Mouse (Mus musculus) forebrain, embryonic 11.5 days (tissue): ENCODE results near the gene Snx32. TPM values are rescaled to one million over a fixed set of nuclear protein-coding genes. Genes with fewer than 3 reads are reported as not detected.

Experiments
- ATAC-seq: fragments of 200-750 bp; cut with Nextera tagmentation; replicated peaks from 2 replicates; pipeline ENCODE4 v1.8.0; 2017; ENCODE audit warnings: moderate TSS enrichment; ENCODE audit not compliant: low FRiP score
- DNase-seq: peaks from one replicate; pipeline ENCODE4 v3.0.0-alpha.2; 2017; ENCODE audit warnings: low spot score
- H3K27ac ChIP-seq: fragments of 300-500 bp; sonication (generic); 2 replicates; pipeline ENCODE4 v1.5.1; 2014; ENCODE audit warnings: low read depth, low read length
- H3K27me3 ChIP-seq: fragments of 300-500 bp; sonication (generic); 2 replicates; pipeline ENCODE4 v1.6.1; 2014; ENCODE audit warnings: mild to moderate bottlenecking, low read length, mixed read lengths; ENCODE audit not compliant: control insufficient read depth, insufficient read depth
- H3K36me3 ChIP-seq: fragments of 300-500 bp; sonication (generic); 2 replicates; pipeline ENCODE4 v1.6.1; 2014; ENCODE audit warnings: mild to moderate bottlenecking, low read length, moderate library complexity, mixed read lengths; ENCODE audit not compliant: control insufficient read depth, insufficient read depth
- H3K4me1 ChIP-seq: fragments of 300-500 bp; sonication (generic); replicated peaks from 2 replicates; pipeline ENCODE4 v1.6.1; 2014; ENCODE audit warnings: low read length, mixed read lengths; ENCODE audit not compliant: control insufficient read depth, insufficient read depth
- H3K4me2 ChIP-seq: fragments of 300-500 bp; sonication (generic); 2 replicates; pipeline ENCODE4 v1.6.1; 2014; ENCODE audit warnings: low read depth, mild to moderate bottlenecking, low read length, moderate library complexity, mixed read lengths; ENCODE audit not compliant: severe bottlenecking
- H3K4me3 ChIP-seq: fragments of 300-500 bp; sonication (generic); 2 replicates; pipeline ENCODE4 v1.5.1; 2014; ENCODE audit warnings: low read depth, low read length
- H3K9ac ChIP-seq: fragments of 300-500 bp; sonication (generic); 2 replicates; pipeline ENCODE4 v1.6.1; 2014; ENCODE audit warnings: low read length
- H3K9me3 ChIP-seq: fragments of 300-500 bp; sonication (generic); 2 replicates; pipeline ENCODE4 v1.6.1; 2016; ENCODE audit warnings: low read length, mixed read lengths; ENCODE audit not compliant: control insufficient read depth
- WGBS: fragments of 180-500 bp; shearing (Covaris S2); extraction: QIAGEN DNeasy Blood & Tissue Kit; methylation state at CpG from one replicate; pipeline ENCODE4 v1.1.7; 2014; 5-methylcytosine and 5-hydroxymethylcytosine counted together
- polyA plus RNA-seq: library from polyadenylated mRNA; unstranded; fragments of >200 nt; fragmentation: Nextera tagmentation; extraction: Ambion mirVana; gene quantifications from 2 replicates; pipeline ENCODE4 v1.2.1, GENCODE M21; 2014

The Snx32 gene
- polyA plus RNA-seq, 1 experiment from 2014 or later: 15.9 TPM

GRCm38 (mm10) chr19:5544031-5544430 is 33.7 kb upstream of the Snx32 start:
- WGBS: 56% methylated on average over 11 of the region's 11 CpGs
- ATAC-seq (no peak), DNase-seq (no peak)
- no peak overlapping the region for H3K27ac ChIP-seq
- H3K36me3 ChIP-seq: no peaks in the 10 kb centered on the region
- H3K27me3 ChIP-seq: no peaks in the 10 kb centered on the region
- H3K9me3 ChIP-seq: no peaks in the 10 kb centered on the region
- no peaks in the 10 kb centered on the region for H3K4me1 ChIP-seq
- no peak overlapping the region for H3K4me2 ChIP-seq
- no peak overlapping the region for H3K9ac ChIP-seq
- H3K4me3 ChIP-seq: no peak overlapping the region

- Histone ChIP-seq H3K4me3 (no peak overlapping the region), H3K36me3 (no peaks in the 10 kb centered on the region), H3K27ac (no peak overlapping the region), H3K27me3 (no peaks in the 10 kb centered on the region), H3K4me2 (no peak overlapping the region), H3K9me3 (no peaks in the 10 kb centered on the region), H3K4me1 (no peaks in the 10 kb centered on the region), H3K9ac (no peak overlapping the region)
- DNase-seq: no peak
- ATAC-seq: no peak
- WGBS: 92% methylated on average over 9 of the region's 9 CpGs
Measured at GRCm38 (mm10) chr19:5543362-5543761, 33.0 kb upstream of the Snx32 start.

GRCm38 (mm10) chr19:5538786-5539185 is 28.4 kb upstream of the Snx32 start:
- ATAC-seq: no peak
- H3K4me3 ChIP-seq: no peak overlapping the region

GRCm38 (mm10) chr19:5532520-5532919 is 22.2 kb upstream of the Snx32 start:
- Histone ChIP-seq H3K9ac (no peak overlapping the region), H3K4me3 (no peak overlapping the region), H3K36me3 (no peaks in the 10 kb centered on the region), H3K9me3 (no peaks in the 10 kb centered on the region), H3K4me1 (peaks cover 4% of the 10 kb centered on the region; the same call in 1 of the 2 replicates), H3K27me3 (no peaks in the 10 kb centered on the region), H3K4me2 (no peak overlapping the region), H3K27ac (no peak overlapping the region)
- DNase-seq (no peak), ATAC-seq (no peak)
- WGBS: 77% methylated on average over 8 of the region's 8 CpGs

More at GRCm38 (mm10) chr19:5538786-5539185, 28.4 kb upstream of the Snx32 start:
- Histone ChIP-seq H3K27me3 (no peaks in the 10 kb centered on the region), H3K36me3 (no peaks in the 10 kb centered on the region), H3K9ac (no peak overlapping the region), H3K9me3 (no peaks in the 10 kb centered on the region), H3K4me1 (no peaks in the 10 kb centered on the region), H3K27ac (no peak overlapping the region), H3K4me2 (no peak overlapping the region)
- no peak for DNase-seq
- 68% methylated on average over 8 of the region's 8 CpGs for WGBS

- Histone ChIP-seq H3K27ac (no peak overlapping the region), H3K4me3 (no peak overlapping the region), H3K4me2 (no peak overlapping the region), H3K27me3 (no peaks in the 10 kb centered on the region), H3K9me3 (no peaks in the 10 kb centered on the region), H3K9ac (no peak overlapping the region), H3K36me3 (no peaks in the 10 kb centered on the region), H3K4me1 (peaks cover 4% of the 10 kb centered on the region; the same call in 1 of the 2 replicates)
- WGBS: 31% methylated on average over 7 of the region's 7 CpGs
- ATAC-seq: no peak
- DNase-seq: no peak
Measured at GRCm38 (mm10) chr19:5530138-5530524, 19.8 kb upstream of the Snx32 start.

GRCm38 (mm10) chr19:5529325-5530137 is 19.2 kb upstream of the Snx32 start:
- H3K27me3 ChIP-seq: no peaks in the 10 kb centered on the region

GRCm38 (mm10) chr19:5525204-5525603 is 14.9 kb upstream of the Snx32 start:
- Histone ChIP-seq H3K4me1 (peaks cover 4% of the 10 kb centered on the region; the same call in 1 of the 2 replicates), H3K27me3 (no peaks in the 10 kb centered on the region)
- ATAC-seq: no peak

More at GRCm38 (mm10) chr19:5529325-5530137, 19.2 kb upstream of the Snx32 start:
- DNase-seq (peak; percentile 98), ATAC-seq (peak; percentile 91)
- peaks cover 4% of the 10 kb centered on the region; the same call in 1 of the 2 replicates for H3K4me1 ChIP-seq
- no peaks in the 10 kb centered on the region for H3K9me3 ChIP-seq
- H3K9ac ChIP-seq: no peak overlapping the region
- no peaks in the 10 kb centered on the region for H3K36me3 ChIP-seq
- H3K27ac ChIP-seq: no peak overlapping the region
- no peak overlapping the region for H3K4me3 ChIP-seq
- 15% methylated on average over 20 of the region's 20 CpGs for WGBS
- peak overlapping the region; percentile 29; the same call in 1 of the 2 replicates for H3K4me2 ChIP-seq

GRCm38 (mm10) chr19:5518721-5519120 is 8.4 kb upstream of the Snx32 start:
- no peaks in the 10 kb centered on the region for H3K36me3 ChIP-seq
- no peak overlapping the region for H3K9ac ChIP-seq
- H3K4me3 ChIP-seq: no peak overlapping the region
- H3K4me2 ChIP-seq: no peak overlapping the region
- H3K27me3 ChIP-seq: no peaks in the 10 kb centered on the region
- ATAC-seq (no peak), DNase-seq (no peak)
- WGBS: 84% methylated on average over 3 of the region's 3 CpGs
- no peak overlapping the region for H3K27ac ChIP-seq
- no peaks in the 10 kb centered on the region for H3K9me3 ChIP-seq
- no peaks in the 10 kb centered on the region for H3K4me1 ChIP-seq

More at GRCm38 (mm10) chr19:5525204-5525603, 14.9 kb upstream of the Snx32 start:
- H3K9ac ChIP-seq: no peak overlapping the region
- WGBS: 74% methylated on average over 5 of the region's 5 CpGs
- H3K36me3 ChIP-seq: no peaks in the 10 kb centered on the region
- H3K4me2 ChIP-seq: no peak overlapping the region
- H3K9me3 ChIP-seq: no peaks in the 10 kb centered on the region
- H3K4me3 ChIP-seq: no peak overlapping the region
- DNase-seq: no peak
- H3K27ac ChIP-seq: no peak overlapping the region
